Mouse (Mus musculus) spleen, adult 18-20 months (tissue): Measurements from ENCODE around the gene Ccdc78.
"Not testable (repeated sequence)": the region's sequence is repeated elsewhere in the genome, so short reads cannot be mapped to it uniquely, and the experiment has no call there.

Experiments
- DNase-seq, 2 experiments: peaks; one replicate each; pipeline ENCODE4 v3.0.0; 2022; ENCODE audit warnings: mixed read lengths in 2 of 2

The Ccdc78 gene

DNA sequence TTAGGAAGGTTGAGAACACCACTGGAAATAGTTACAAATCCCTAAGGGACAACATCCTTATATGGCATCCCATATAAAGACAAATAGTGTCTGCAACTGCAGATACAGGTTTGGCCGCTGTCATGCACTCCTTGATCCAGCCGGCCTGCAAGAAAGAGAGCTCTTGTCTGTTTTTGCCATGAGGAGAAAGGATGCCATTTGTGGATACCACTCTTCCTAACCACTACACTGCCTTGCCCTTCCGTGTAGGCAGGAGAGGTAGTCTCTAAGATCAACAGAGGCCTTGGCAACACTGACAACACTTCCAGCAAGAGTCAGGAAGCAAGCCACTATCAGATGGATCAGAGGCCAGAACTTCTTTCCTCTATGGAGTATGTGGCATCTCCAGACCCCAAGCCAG lies at the start of gene Ccdc78:
TSS of gene Ccdc78 (plus strand) at position 301 of the 400 bp plus-strand sequence.
- DNase-seq = no peak

- DNase-seq = no peak
These were observed 47.5 kb upstream of the Ccdc78 start for GRCm38 (mm10) chr17:25738861-25739260.

- not testable (repeated sequence) for DNase-seq
These were observed 44.9 kb upstream of the Ccdc78 start for GRCm38 (mm10) chr17:25741471-25741870.

DNA sequence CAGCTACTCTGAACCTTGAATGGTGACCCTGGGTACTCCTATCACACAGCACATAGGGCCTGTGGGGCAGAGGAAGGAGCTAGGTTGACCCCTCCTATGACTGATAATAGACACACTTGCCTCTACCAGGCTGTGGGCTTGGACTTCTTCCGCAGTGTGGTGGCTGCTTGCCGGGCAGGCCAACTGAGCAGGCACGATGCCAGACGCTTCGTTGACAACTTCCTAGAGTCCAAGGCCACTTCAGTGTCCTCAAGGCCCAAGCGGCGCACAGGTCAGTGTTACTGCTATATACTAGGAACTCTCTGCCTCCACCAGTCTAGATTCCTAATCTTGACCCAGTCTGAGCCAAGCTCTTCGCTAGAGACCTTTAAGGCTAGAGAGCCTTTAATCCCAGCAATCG lies 42.5 kb upstream of the Ccdc78 start:
- DNase-seq = no peak

DNA sequence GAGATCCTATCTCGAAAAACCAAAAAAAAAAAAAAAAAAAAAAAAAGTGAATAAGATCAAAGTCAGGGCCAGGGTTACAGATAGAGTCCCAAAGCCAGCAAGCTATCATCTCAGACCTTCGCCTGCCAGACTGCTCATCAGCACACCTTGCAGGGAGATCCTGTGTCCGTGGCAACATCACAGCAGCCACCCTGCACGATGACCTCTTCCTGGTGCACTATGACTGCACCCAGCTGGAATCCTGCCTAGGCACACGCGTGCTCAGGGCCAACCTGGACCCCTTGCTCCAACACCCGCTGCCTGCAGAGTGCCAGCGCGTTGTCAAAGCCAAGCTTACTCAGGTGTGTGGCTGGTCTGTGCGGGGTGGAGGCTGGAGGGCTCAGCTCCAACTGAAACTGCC lies 42.1 kb upstream of the Ccdc78 start:
- DNase-seq = no peak

DNA sequence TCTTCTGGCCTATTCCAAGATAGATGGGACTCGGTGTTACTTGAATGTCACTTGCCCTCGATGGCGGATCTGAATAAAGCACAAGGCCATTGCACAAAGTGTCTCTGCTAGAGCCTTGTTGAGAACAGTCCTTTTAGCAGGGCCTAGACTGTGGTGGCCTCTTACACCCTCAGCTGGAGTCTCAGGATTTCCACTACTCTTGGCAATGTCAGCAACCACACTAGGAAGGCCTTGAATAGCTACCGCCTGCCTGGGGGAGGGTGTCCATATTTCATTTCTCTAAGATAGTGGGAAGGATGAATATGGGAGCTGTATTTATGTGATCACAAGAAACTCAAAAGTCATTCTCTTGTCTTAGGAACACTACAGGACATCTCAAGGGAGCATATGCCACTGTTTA lies 38.1 kb upstream of the Ccdc78 start:
- no peak for DNase-seq

DNA sequence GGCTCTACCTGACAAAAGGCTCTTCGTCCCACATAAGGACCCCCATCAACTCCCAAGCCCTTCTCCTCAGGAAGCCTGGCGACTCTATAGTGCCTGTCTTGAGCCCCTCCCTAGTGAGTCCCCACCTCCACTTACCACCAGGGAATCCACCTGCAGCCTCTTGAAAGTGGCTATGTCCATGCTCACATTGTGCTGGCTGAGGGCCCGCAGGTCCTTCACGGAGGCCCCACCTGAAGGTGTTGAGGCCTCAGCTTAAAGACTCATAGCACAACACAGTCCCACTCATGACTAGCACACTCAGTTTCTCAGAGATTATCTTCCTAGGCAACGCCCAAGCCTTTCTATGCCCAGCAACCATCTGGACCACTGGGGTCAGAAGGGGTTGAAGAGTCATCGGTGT lies 37.1 kb upstream of the Ccdc78 start:
- DNase-seq = no peak

GRCm38 (mm10) chr17:25751446-25751845 lies 34.9 kb upstream of the Ccdc78 start:
- no peak for DNase-seq

DNA sequence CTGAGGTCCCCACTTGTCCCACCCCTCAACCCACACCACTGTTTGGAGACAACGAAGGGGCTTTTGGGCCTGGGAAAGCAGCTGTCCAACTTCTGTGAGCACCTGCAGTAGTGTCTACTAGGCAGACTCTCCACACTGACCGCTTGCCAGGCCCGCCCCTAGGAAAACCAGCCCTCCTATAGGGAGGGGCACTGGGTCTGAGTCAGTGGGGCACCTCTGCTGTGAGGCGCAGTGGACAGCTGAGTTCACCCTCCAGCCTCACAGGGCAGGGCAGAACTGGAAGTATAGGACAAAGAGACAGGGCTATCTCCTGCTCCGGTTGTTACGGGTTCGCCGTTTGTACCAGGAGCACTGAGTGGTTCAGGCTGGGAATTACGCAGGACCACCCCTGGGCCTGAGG lies 32.1 kb upstream of the Ccdc78 start, which contains the start of gene Msln:
TSS of gene Msln (minus strand) at position 138 of the 400 bp plus-strand sequence.
- no peak for DNase-seq

- DNase-seq = no peak
These were observed 31.3 kb upstream of the Ccdc78 start for GRCm38 (mm10) chr17:25755086-25755485.

DNA sequence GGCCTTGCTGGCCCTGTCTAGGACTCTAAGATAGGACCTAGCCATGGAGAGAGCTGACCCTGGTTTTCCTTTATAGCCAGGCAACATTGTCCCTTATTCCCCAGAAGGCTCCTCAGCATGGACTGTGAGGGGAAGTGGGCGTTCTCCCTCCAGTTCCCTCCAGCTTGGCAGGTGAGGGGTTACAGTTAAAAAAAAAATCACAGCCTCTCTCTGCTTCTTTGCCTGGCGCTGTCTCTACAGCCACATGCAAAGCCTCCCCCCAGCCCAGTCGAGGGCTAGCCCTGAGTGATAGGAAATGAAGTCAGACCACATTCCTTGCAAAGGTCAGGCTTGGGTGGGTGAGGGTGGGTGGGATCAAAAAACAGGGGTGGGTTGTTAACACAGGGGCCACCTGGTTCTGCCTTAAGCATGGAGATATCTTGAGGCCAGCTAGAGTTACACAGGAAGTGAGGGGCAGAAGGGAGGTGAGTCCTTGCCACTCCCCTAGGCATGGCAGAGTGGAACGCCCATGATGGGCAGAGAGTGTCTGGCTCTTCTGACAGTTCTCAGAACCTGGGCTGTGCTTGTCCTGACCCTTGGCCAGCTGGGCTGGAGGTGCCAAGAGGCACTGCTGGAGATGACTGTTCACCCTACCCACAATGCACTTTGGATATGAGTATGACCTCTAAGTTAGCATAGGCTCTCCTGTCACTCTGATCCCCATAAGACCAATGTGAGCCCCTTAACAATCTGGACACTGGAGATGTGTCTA lies 30.6 kb upstream of the Ccdc78 start:
- DNase-seq = no peak

GRCm38 (mm10) chr17:25756378-25757242 lies 29.8 kb upstream of the Ccdc78 start:
- no peak for DNase-seq

DNA sequence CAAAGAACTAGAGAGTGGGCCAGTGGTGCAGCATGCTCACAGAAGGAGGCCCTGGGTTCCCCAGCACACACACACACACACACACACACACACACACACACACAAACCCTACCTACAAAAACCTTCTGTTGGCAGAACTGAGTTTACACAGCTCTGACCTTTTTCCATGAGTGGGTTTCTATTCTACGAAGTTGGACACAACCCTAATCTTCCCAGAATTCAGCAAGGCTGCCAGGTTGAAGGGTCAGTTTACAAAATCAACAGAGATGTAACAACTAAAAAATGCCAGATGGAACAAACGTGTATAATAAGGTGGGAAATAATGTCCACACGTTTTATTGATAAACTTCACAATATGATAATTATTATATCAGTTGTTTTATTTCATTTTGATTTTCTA lies 28.7 kb upstream of the Ccdc78 start:
- DNase-seq = no peak

- no peak for DNase-seq
These were observed 26.2 kb upstream of the Ccdc78 start for GRCm38 (mm10) chr17:25760148-25760547.

- no peak for DNase-seq
These were observed 24.8 kb upstream of the Ccdc78 start for GRCm38 (mm10) chr17:25761561-25761970.

DNA sequence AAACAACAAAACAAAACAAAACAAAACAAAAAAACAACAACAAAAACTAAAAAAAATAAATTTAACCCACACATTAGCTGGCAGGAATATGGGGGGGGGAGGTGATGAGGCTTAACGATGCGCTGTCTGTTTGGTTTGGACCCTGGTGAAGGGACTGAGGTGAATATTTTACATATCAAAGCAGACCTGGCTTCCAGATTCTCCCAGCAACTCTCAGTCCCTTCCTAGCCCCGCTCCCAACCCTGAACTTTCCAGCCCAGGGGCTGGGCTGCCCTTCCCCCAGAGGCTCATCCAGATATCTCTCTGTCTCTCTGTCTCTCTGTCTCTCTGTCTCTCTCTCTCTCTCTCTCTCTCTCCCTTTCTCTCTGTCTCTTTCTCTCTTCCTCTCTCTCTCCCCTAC lies 23.8 kb upstream of the Ccdc78 start:
- DNase-seq = no peak

DNA sequence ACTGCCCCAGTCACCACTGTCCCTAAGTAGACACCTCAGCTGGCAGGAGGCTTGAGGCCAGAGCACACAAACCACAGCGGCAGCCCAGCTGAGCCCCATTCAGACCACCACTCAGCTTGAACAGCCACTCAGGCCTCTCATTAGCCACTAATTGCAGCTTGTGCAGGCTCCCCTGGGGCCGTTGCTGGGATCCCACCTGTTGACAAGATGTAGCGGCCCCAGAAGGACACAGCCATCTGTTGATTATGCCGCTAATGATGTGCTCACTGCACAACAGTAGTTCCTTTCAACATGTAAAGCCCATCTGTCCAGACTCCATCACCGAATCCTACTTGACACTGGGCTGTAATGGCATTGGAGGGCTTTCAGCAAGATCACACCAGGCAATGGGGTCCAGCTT lies 20.5 kb upstream of the Ccdc78 start:
- DNase-seq = no peak

DNA sequence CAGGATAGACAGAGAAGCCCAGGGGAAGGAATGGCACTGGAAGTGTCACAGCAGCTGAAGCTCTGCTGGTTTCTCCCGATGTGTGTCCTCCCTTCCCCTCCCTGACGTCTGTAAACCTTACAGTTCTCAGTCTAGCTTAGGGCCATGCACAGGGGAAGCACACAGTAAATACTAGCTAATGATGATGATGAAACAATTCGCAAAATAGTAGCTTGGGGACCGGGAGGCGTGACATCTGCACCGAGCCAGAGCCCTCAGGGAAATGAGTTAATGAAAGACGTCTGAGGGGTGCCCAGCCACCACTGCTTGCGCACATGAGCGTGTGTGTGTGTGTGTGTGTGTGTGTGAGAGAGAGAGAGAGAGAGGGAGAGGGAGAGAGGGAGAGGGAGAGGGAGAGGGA lies 17.0 kb upstream of the Ccdc78 start:
- DNase-seq = no peak

DNA sequence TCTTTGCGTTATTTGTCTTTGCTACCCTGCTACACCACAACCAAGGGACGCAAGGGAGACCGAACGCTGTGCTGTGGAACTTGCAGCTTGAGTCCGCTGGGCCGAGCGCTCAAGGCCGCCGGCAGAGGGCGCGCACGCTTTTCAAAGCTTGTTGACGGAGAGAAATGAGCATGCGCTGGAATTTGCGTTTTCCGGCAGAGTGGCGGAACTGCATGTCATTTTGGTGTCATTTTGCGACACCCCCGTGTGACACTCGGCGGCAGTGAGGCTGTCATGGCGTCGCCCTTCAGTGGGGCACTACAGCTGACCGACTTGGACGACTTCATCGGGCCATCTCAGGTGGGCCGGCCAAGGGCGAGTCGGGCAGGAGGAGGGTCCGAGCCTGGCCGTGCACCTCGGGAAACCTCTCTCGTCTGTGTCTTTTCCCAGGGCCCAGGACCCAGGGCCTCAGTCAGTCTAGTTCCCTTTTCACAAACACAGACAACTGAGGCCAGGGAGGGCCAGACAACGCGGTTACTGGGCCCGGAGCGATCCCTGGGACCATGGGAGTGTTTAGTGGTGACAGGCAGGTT lies 12.7 kb upstream of the Ccdc78 start, which contains the start of gene Narfl:
TSS of gene Narfl (plus strand) at position 228 of the 572 bp plus-strand sequence.
- DNase-seq = peak; percentile 92 to 98

GRCm38 (mm10) chr17:25775318-25776062 lies 10.9 kb upstream of the Ccdc78 start:
- no peak for DNase-seq

- no peak for DNase-seq
These were observed 8.4 kb upstream of the Ccdc78 start for GRCm38 (mm10) chr17:25777948-25778347.

- DNase-seq = no peak
These were observed 5.0 kb upstream of the Ccdc78 start for GRCm38 (mm10) chr17:25781339-25781738.

- DNase-seq = no peak
These were observed 3.3 kb upstream of the Ccdc78 start for GRCm38 (mm10) chr17:25783086-25783485.
